Mouse (Mus musculus) liver, postnatal 0 days (tissue): ENCODE results near the gene Nfatc3. TPM values are rescaled to one million over a fixed set of nuclear protein-coding genes. Genes with fewer than 3 reads are reported as not detected.

ENCODE experiments used
- ATAC-seq: fragments of 200-750 bp; cut with Nextera tagmentation; 2 replicates; pipeline ENCODE4 v1.8.0; 2017; ENCODE audit warnings: mild to moderate bottlenecking, moderate library complexity
- DNase-seq: peaks from one replicate; pipeline ENCODE4 v3.0.0-alpha.2; 2016
- H3K27ac ChIP-seq: fragments of 300-500 bp; sonication (generic); 2 replicates; pipeline ENCODE4 v1.5.1; 2014; ENCODE audit warnings: antibody characterized with exemption, moderate library complexity, mild to moderate bottlenecking, low read depth
- H3K27me3 ChIP-seq: fragments of 300-500 bp; sonication (generic); 2 replicates; pipeline ENCODE4 v1.6.1; 2014; ENCODE audit warnings: low read length, control low read depth, mixed read lengths; ENCODE audit not compliant: insufficient read depth
- H3K36me3 ChIP-seq: fragments of 300-500 bp; sonication (generic); replicated peaks from 2 replicates; pipeline ENCODE4 v1.6.1; 2014; ENCODE audit warnings: mild to moderate bottlenecking, control low read depth, low read length, moderate library complexity, mixed read lengths; ENCODE audit not compliant: insufficient read depth
- H3K4me1 ChIP-seq: fragments of 300-500 bp; sonication (generic); 2 replicates; pipeline ENCODE4 v1.6.1; 2014; ENCODE audit warnings: antibody characterized with exemption, mild to moderate bottlenecking, control low read depth; ENCODE audit not compliant: insufficient read depth
- H3K4me2 ChIP-seq: fragments of 300-500 bp; sonication (generic); 2 replicates; pipeline ENCODE4 v1.6.1; 2014; ENCODE audit warnings: low read depth, mild to moderate bottlenecking, low read length, moderate library complexity, mixed read lengths
- H3K4me3 ChIP-seq: fragments of 300-500 bp; sonication (generic); 2 replicates; pipeline ENCODE4 v1.5.1; 2014; ENCODE audit warnings: low read depth, low read length
- H3K9ac ChIP-seq: fragments of 300-500 bp; sonication (generic); replicated peaks from 2 replicates; pipeline ENCODE4 v1.6.1; 2014; ENCODE audit warnings: mild to moderate bottlenecking, moderate library complexity
- H3K9me3 ChIP-seq: fragments of 300-500 bp; sonication (generic); 2 replicates; pipeline ENCODE4 v1.6.1; 2016; ENCODE audit warnings: mild to moderate bottlenecking, control low read depth, low read length, mixed read lengths
- CTCF ChIP-seq: sonication (generic); IDR thresholded peaks from 2 replicates; pipeline ENCODE4 v1.5.1; 2016; ENCODE audit warnings: antibody characterized with exemption, low read depth
- EP300 ChIP-seq: IDR thresholded peaks from 2 replicates; pipeline ENCODE4 v1.6.1; 2016; ENCODE audit warnings: antibody characterized with exemption, low read depth, mild to moderate bottlenecking
- WGBS: fragments of 180-500 bp; shearing (Covaris S2); extraction: QIAGEN DNeasy Blood & Tissue Kit; methylation state at CpG from one replicate; pipeline ENCODE4 v1.1.7; 2014; ENCODE audit not compliant: insufficient replicate concordance; 5-methylcytosine and 5-hydroxymethylcytosine counted together
- polyA plus RNA-seq: library from polyadenylated mRNA; unstranded; fragments of >200 nt; fragmentation: Nextera tagmentation; extraction: Ambion mirVana; gene quantifications from 2 replicates; pipeline ENCODE4 v1.2.1, GENCODE M21; 2015

Gene Nfatc3
- polyA plus RNA-seq, 1 experiment from 2014 or later = 2.3 TPM

GRCm38 (mm10) chr8:106054190-106054811 is 4.3 kb upstream of the Nfatc3 start:
- H3K4me2 ChIP-seq = peak overlapping the region; percentile 27
- peaks cover 30% of the 10 kb centered on the region for H3K4me1 ChIP-seq
- H3K27ac ChIP-seq = peak overlapping the region; percentile 91
- 0 out of 2 replicates have a peak, but pooled peaks cover 13% of the 10 kb centered on the region for H3K36me3 ChIP-seq
- no peaks in the 10 kb centered on the region for H3K27me3 ChIP-seq
- H3K4me3 ChIP-seq = no peak overlapping the region
- peak overlapping the region; percentile 19; the same call in 1 of the 2 replicates for H3K9ac ChIP-seq
- peak; percentile 74 for DNase-seq
- ATAC-seq = peak; percentile 26; the same call in 1 of the 2 replicates
- peak; percentile 60 for TF ChIP-seq EP300
- no peak for TF ChIP-seq CTCF
- WGBS = 25% methylated on average over 6 of the region's 6 CpGs
- H3K9me3 ChIP-seq = no peaks in the 10 kb centered on the region

GRCm38 (mm10) chr8:106055038-106055437 is 3.6 kb upstream of the Nfatc3 start:
- Histone ChIP-seq H3K27ac (peak overlapping the region; percentile 91), H3K36me3 (0 out of 2 replicates have a peak, but pooled peaks cover 10% of the 10 kb centered on the region), H3K4me1 (peaks cover 30% of the 10 kb centered on the region), H3K9ac (no peak overlapping the region), H3K4me2 (peak overlapping the region; percentile 27; the same call in 1 of the 2 replicates), H3K4me3 (no peak overlapping the region), H3K9me3 (no peaks in the 10 kb centered on the region), H3K27me3 (no peaks in the 10 kb centered on the region)
- no peak for ATAC-seq
- TF ChIP-seq CTCF (no peak), EP300 (no peak)
- DNase-seq = no peak
- 67% methylated on average over 3 of the region's 3 CpGs for WGBS

GRCm38 (mm10) chr8:106056455-106056982 is 2.1 kb upstream of the Nfatc3 start:
- 67% methylated on average over 4 of the region's 4 CpGs for WGBS
- TF ChIP-seq CTCF (no peak), EP300 (no peak)
- 0 out of 2 replicates have a peak, but pooled peaks cover 4% of the 10 kb centered on the region for H3K36me3 ChIP-seq

GRCm38 (mm10) chr8:106059613-106060371 is 1.2 kb downstream of the Nfatc3 start:
- WGBS = under 1% methylated on average over 51 of the region's 83 CpGs
- no peaks in the 10 kb centered on the region for H3K27me3 ChIP-seq
- DNase-seq (peak; percentile 74), ATAC-seq (peak; percentile 58)
- peaks cover 32% of the 10 kb centered on the region for H3K4me1 ChIP-seq
- H3K36me3 ChIP-seq = no peaks in the 10 kb centered on the region; the same call in 1 of the 2 replicates
- TF ChIP-seq CTCF = peak; percentile 14
- no peak for TF ChIP-seq EP300
- H3K9ac ChIP-seq = peak overlapping the region; percentile 97
- no peaks in the 10 kb centered on the region for H3K9me3 ChIP-seq
- H3K27ac ChIP-seq = peak overlapping the region; percentile 99
- peak overlapping the region; percentile 98 for H3K4me3 ChIP-seq
- peak overlapping the region; percentile 77 for H3K4me2 ChIP-seq

More at GRCm38 (mm10) chr8:106056455-106056982, 2.1 kb upstream of the Nfatc3 start:
- Histone ChIP-seq H3K4me2 (no peak overlapping the region), H3K4me3 (no peak overlapping the region), H3K9me3 (no peaks in the 10 kb centered on the region), H3K27me3 (no peaks in the 10 kb centered on the region), H3K9ac (no peak overlapping the region), H3K27ac (no peak overlapping the region), H3K4me1 (peaks cover 32% of the 10 kb centered on the region)
- no peak for DNase-seq
- ATAC-seq = no peak

- Histone ChIP-seq H3K9ac (peak overlapping the region; percentile 97), H3K27me3 (no peaks in the 10 kb centered on the region), H3K4me3 (peak overlapping the region; percentile 98), H3K9me3 (no peaks in the 10 kb centered on the region), H3K4me2 (peak overlapping the region; percentile 77), H3K4me1 (peaks cover 26% of the 10 kb centered on the region), H3K36me3 (no peaks in the 10 kb centered on the region; the same call in 1 of the 2 replicates), H3K27ac (peak overlapping the region; percentile 99)
- DNase-seq (no peak), ATAC-seq (no peak)
- no peak for TF ChIP-seq CTCF
- TF ChIP-seq EP300 = no peak
- under 1% methylated on average over 3 of the region's 3 CpGs for WGBS
These were observed 1.9 kb downstream of the Nfatc3 start for GRCm38 (mm10) chr8:106060521-106060920.

- peaks cover 26% of the 10 kb centered on the region for H3K4me1 ChIP-seq
- no peak overlapping the region for H3K9ac ChIP-seq
- peak overlapping the region; percentile 77 for H3K4me2 ChIP-seq
These were observed 3.0 kb downstream of the Nfatc3 start for GRCm38 (mm10) chr8:106061686-106062085.

More at GRCm38 (mm10) chr8:106061686-106062085, 3.0 kb downstream of the Nfatc3 start:
- Histone ChIP-seq H3K4me3 (peak overlapping the region; percentile 98), H3K9me3 (no peaks in the 10 kb centered on the region), H3K27me3 (no peaks in the 10 kb centered on the region), H3K27ac (0 out of 2 replicates have a peak overlapping the region, but pooled peaks have one; percentile 8), H3K36me3 (no peaks in the 10 kb centered on the region; the same call in 1 of the 2 replicates)
- WGBS = 52% methylated on average over 6 of the region's 6 CpGs
- DNase-seq (no peak), ATAC-seq (no peak)
- TF ChIP-seq EP300 = no peak
- TF ChIP-seq CTCF = no peak
